Mouse (Mus musculus) olfactory bulb, adult 2 months (tissue): Measurements from ENCODE around the gene Phex. TPM values are rescaled to one million over a fixed set of nuclear protein-coding genes. Genes with fewer than 3 reads are reported as not detected.

ENCODE experiments used
- H3K27ac ChIP-seq: fragments of 200-500 bp; 2 replicates; pipeline ENCODE4 v1.5.1; 2012; ENCODE audit warnings: low read depth, low read length; ENCODE audit not compliant: insufficient read depth
- H3K4me1 ChIP-seq: fragments of 200-500 bp; 2 replicates; pipeline ENCODE4 v1.6.1; 2012; ENCODE audit warnings: low read length; ENCODE audit not compliant: control insufficient read depth, insufficient read depth
- H3K4me3 ChIP-seq: fragments of 200-500 bp; 2 replicates; pipeline ENCODE4 v1.5.1; 2012; ENCODE audit warnings: mild to moderate bottlenecking, low read depth, low read length, moderate library complexity; ENCODE audit not compliant: insufficient read depth
- CTCF ChIP-seq: fragments of 200-500 bp; IDR thresholded peaks from 2 replicates; pipeline ENCODE4 v1.5.1; 2012; ENCODE audit warnings: low read depth, mild to moderate bottlenecking, low read length, moderate library complexity; ENCODE audit not compliant: insufficient read depth
- POLR2A ChIP-seq: fragments of 200-500 bp; IDR thresholded peaks from 2 replicates; pipeline ENCODE4 v1.6.1; 2012; ENCODE audit warnings: mild to moderate bottlenecking, low read depth, low read length, moderate library complexity; ENCODE audit not compliant: insufficient read depth
- WGBS: fragments of 180-500 bp; shearing (Covaris S2); methylation state at CpG from one replicate; pipeline ENCODE4 v1.1.7; 2018; 5-methylcytosine and 5-hydroxymethylcytosine counted together
- polyA plus RNA-seq: library from polyadenylated mRNA; stranded (reverse); fragments of >200 nt; gene quantifications from 2 replicates; pipeline ENCODE4 v1.2.4, GENCODE M21; 2012; ENCODE audit warnings: low replicate concordance; ENCODE audit not compliant: missing spikeins, insufficient read depth, insufficient read length

The Phex gene
- polyA plus RNA-seq, result not detected in 2 replicates

DNA sequence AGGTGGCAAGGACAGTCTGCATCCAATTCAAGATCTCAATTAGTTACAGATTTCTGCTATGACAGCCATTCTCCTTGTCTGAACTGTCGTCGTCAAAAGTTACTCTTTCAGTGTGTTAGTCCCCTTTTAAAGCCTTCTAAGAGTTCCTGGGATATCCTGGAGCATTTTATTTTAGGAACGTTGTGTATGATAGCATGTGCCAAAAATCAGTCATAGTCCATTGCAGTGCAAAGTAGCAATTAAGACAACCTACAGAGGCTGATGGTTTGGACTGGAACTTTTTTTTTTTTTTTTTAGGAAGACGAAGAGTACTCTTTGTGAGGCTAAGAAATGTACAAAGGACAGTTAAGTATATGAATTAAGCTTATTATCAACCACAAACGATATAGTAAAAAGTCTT lies at the start of gene Phex:
TSS of gene Phex (minus strand) at position 101 of the 400 bp plus-strand sequence.
- Histone ChIP-seq H3K27ac (no peak within 1 kb of the TSS), H3K4me1 (no peaks in the 10 kb centered on the region), H3K4me3 (no peak within 1 kb of the TSS)
- no peak for TF ChIP-seq POLR2A
- TF ChIP-seq CTCF, result no peak
- 47% methylated on average over 5 of the region's 5 CpGs for WGBS

DNA sequence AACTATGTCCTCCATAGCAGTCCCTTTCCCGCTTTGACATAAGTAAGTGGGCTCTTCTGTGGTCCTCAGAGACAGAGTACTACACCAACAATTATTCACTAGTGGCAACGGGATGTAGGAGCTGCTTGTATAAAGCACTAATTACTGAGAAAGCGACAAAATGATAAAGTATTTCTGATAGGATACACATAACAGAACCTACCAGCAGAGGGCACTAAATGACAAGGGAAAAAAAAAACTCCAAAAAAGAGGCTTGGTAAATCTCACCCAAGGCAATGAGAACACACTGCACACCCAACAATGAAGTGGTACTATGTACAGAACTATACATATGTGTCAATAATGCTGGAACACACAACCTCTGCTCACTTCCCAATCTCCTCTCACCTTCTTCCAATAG lies 47.6 kb upstream of the Phex start:
- Histone ChIP-seq H3K27ac (no peak overlapping the region), H3K4me3 (no peak overlapping the region), H3K4me1 (no peaks in the 10 kb centered on the region)
- 40% methylated on average over 3 of the region's 3 CpGs for WGBS
- TF ChIP-seq POLR2A (no peak), CTCF (no peak)

DNA sequence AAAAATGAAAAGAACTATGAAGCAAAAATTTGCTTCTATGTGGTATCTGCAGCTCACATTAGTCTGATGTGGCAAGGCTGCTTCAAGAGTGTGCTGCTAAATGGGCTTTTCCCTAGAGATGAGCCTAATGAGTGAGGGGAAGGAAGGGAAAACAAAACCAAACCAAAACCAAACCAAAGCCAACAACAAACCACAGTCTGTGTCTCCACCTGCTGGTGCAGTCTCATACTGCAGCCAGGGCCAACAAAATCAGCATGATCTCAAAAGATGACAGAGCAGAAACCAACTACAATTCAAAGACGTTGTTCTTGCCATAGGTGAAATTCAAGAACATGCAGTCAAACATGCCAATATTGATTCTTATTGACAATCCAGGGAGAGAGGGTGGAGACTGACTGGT lies 39.3 kb upstream of the Phex start:
- Histone ChIP-seq H3K4me1 (no peaks in the 10 kb centered on the region), H3K27ac (no peak overlapping the region), H3K4me3 (no peak overlapping the region)
- WGBS, result 22% methylated on average over 1 of the region's 1 CpGs
- TF ChIP-seq POLR2A, result no peak

DNA sequence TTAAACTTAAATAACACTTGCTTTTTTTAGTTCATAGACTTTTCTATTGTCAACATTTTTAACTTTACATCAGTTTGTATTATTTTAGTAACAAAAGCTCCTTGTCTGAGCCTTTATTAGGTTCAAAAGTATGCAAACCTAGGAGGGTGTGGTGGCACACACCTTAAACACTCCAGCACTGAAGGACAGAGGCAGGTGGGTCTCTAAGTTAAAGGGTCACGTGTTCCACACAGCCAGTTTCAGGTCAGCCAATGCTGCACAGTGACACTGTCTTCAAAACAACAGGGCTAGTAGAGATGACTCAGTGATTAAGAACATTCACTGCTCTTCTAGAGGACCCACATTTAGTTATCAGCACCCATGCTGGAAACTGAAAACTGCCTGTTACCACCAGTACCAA lies 33.9 kb upstream of the Phex start:
- Histone ChIP-seq H3K4me3 (no peak overlapping the region), H3K4me1 (no peaks in the 10 kb centered on the region), H3K27ac (no peak overlapping the region)
- WGBS, result 58% methylated on average over 1 of the region's 1 CpGs
- TF ChIP-seq POLR2A (no peak), CTCF (no peak)

DNA sequence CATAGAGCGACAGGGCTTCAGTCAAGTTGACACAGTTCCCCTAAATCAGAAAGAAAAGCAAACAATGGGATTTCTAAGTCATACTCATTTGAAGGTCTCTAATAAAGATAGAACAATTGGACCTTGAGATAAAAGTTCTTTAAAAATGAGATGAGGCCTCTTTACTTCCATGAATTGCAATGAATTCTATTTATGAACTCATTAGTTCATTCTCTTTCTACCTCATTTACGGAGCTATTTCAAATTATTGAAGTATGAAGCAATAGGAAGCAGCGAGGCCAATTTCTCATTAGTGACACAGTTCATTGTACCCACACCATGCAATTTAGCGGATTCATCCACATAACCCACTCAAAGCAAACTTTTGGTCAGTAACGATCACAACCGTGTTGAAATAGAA lies 32.3 kb upstream of the Phex start:
- TF ChIP-seq POLR2A (no peak), CTCF (no peak)
- no peaks in the 10 kb centered on the region for H3K4me1 ChIP-seq
- no peak overlapping the region for H3K27ac ChIP-seq
- 78% methylated on average over 6 of the region's 6 CpGs for WGBS
- H3K4me3 ChIP-seq, result no peak overlapping the region

- no peaks in the 10 kb centered on the region for H3K4me1 ChIP-seq
Observed at GRCm38 (mm10) chrX:157434768-157435167, 19.7 kb upstream of the Phex start.

GRCm38 (mm10) chrX:157419451-157419850 lies 4.3 kb upstream of the Phex start:
- 65% methylated on average over 2 of the region's 2 CpGs for WGBS
- Histone ChIP-seq H3K4me3 (no peak overlapping the region), H3K27ac (no peak overlapping the region), H3K4me1 (no peaks in the 10 kb centered on the region)
- no peak for TF ChIP-seq CTCF
- TF ChIP-seq POLR2A, result no peak

More at GRCm38 (mm10) chrX:157434768-157435167, 19.7 kb upstream of the Phex start:
- TF ChIP-seq CTCF (no peak), POLR2A (no peak)
- Histone ChIP-seq H3K27ac (no peak overlapping the region), H3K4me3 (no peak overlapping the region)
- 70% methylated on average over 1 of the region's 1 CpGs for WGBS

DNA sequence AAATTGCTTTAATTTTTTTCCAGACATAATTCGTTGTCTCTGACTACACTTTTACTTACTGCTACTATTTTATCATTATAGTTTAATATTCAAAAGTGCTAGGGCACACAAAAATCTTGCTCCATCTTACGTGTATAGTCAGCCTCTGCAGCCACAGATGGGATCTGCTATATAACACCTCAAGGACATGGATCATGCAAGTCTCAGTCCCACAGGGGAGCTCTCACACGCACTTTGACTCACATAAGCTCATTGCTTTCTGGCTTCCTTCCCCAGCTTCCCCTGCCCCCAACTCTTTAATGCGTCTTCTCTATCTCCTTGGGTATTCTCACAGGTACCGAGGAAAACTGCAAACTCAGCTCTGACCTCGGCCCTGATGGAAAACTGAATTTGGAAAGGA lies 10.2 kb downstream of the Phex start:
- no peak overlapping the region for H3K27ac ChIP-seq
- TF ChIP-seq POLR2A (no peak), CTCF (no peak)
- WGBS, result 67% methylated on average over 6 of the region's 6 CpGs
- no peak overlapping the region for H3K4me3 ChIP-seq
- H3K4me1 ChIP-seq, result no peaks in the 10 kb centered on the region

GRCm38 (mm10) chrX:157391241-157391640 lies 23.9 kb downstream of the Phex start:
- no peak for TF ChIP-seq CTCF
- TF ChIP-seq POLR2A, result no peak
- 36% methylated on average over 2 of the region's 2 CpGs for WGBS
- H3K4me1 ChIP-seq, result no peaks in the 10 kb centered on the region
- no peak overlapping the region for H3K27ac ChIP-seq
- H3K4me3 ChIP-seq, result no peak overlapping the region

DNA sequence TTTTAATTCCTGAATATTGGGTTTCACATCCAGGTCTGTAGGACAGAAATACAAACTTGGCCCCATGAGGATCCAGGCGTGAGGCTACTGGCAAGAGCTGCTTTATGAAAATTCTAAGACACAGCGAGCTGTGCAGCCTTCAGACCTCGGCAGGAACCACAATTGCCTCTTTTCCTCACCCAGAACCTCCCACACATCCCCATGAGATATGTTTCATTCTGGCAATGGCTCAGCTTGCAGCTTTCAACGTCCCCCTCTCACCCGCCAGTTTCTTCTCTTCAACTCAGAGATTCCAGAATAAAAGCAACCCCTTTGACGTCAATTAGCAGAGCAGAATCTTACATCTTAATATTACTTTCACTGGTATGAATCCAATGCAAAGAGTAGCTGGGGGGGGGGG lies 25.0 kb downstream of the Phex start:
- Histone ChIP-seq H3K4me3 (no peak overlapping the region), H3K27ac (no peak overlapping the region), H3K4me1 (no peaks in the 10 kb centered on the region)
- 51% methylated on average over 6 of the region's 6 CpGs for WGBS
- TF ChIP-seq CTCF (no peak), POLR2A (no peak)
